Mouse (Mus musculus): Measurements from ENCODE around the gene Clk2. TPM values are rescaled to one million over a fixed set of nuclear protein-coding genes. Genes with fewer than 3 reads are reported as not detected.

Gene Clk2
- polyA plus RNA-seq, 1 experiment = 12.9 TPM

GRCm38 (mm10) chr3:89135958-89136357 lies 28.6 kb upstream of the Clk2 start, which contains the start of gene Pklr:
Pklr (plus strand) TSS chr3:89136142.
- peak within 1 kb of the TSS; percentile 14 for H3K4me3 ChIP-seq (replicated peaks)
- H3K9me3 ChIP-seq = no peaks in the 10 kb centered on the region
- peaks cover 28% of the 10 kb centered on the region for H3K4me1 ChIP-seq

GRCm38 (mm10) chr3:89136365-89136764 lies 28.2 kb upstream of the Clk2 start:
- H3K27me3 ChIP-seq (replicated peaks) = peaks cover 69% of the 10 kb centered on the region
- H3K4me3 ChIP-seq (replicated peaks) = no peak overlapping the region
- H3K9me3 ChIP-seq = no peaks in the 10 kb centered on the region
- H3K36me3 ChIP-seq (replicated peaks; ENCODE audit: low read length) = no peaks in the 10 kb centered on the region
- peaks cover 28% of the 10 kb centered on the region for H3K4me1 ChIP-seq
- TF ChIP-seq GATA1 (IDR thresholded peaks at IDR 0.05; ENCODE audit: borderline replicate concordance, low read length) = no peak
- TF ChIP-seq FLI1 (IDR thresholded peaks at IDR 0.05; ENCODE audit: low read length) = no peak

More at GRCm38 (mm10) chr3:89135958-89136357, 28.6 kb upstream of the Clk2 start, which contains the start of gene Pklr:
- TF ChIP-seq GATA1 (IDR thresholded peaks at IDR 0.05; ENCODE audit: borderline replicate concordance, low read length) = no peak
- TF ChIP-seq FLI1 (IDR thresholded peaks at IDR 0.05; ENCODE audit: low read length) = no peak
- Histone ChIP-seq H3K36me3 (replicated peaks; ENCODE audit: low read length) (no peaks in the 10 kb centered on the region), H3K27me3 (replicated peaks) (peaks cover 65% of the 10 kb centered on the region)

GRCm38 (mm10) chr3:89144821-89145220 lies 19.8 kb upstream of the Clk2 start:
- peaks cover 14% of the 10 kb centered on the region; the same call in 1 of the 2 replicates for H3K4me1 ChIP-seq
- no peaks in the 10 kb centered on the region for H3K9me3 ChIP-seq
- no peaks in the 10 kb centered on the region for H3K36me3 ChIP-seq (replicated peaks; ENCODE audit: low read length)
- TF ChIP-seq GATA1 (IDR thresholded peaks at IDR 0.05; ENCODE audit: borderline replicate concordance, low read length) (no peak), FLI1 (IDR thresholded peaks at IDR 0.05; ENCODE audit: low read length) (no peak)
- H3K4me3 ChIP-seq (replicated peaks) = no peak overlapping the region
- peaks cover 87% of the 10 kb centered on the region for H3K27me3 ChIP-seq (replicated peaks)

- Histone ChIP-seq H3K4me3 (replicated peaks) (no peak overlapping the region), H3K27me3 (replicated peaks) (peaks cover 89% of the 10 kb centered on the region), H3K36me3 (replicated peaks; ENCODE audit: low read length) (no peaks in the 10 kb centered on the region), H3K4me1 (peaks cover 14% of the 10 kb centered on the region; the same call in 1 of the 2 replicates), H3K9me3 (no peaks in the 10 kb centered on the region)
- TF ChIP-seq FLI1 (IDR thresholded peaks at IDR 0.05; ENCODE audit: low read length) = no peak
- TF ChIP-seq GATA1 (IDR thresholded peaks at IDR 0.05; ENCODE audit: borderline replicate concordance, low read length) = no peak
Observed at GRCm38 (mm10) chr3:89145566-89145965, 19.0 kb upstream of the Clk2 start.

- no peak for TF ChIP-seq FLI1 (IDR thresholded peaks at IDR 0.05; ENCODE audit: low read length)
- no peak for TF ChIP-seq GATA1 (IDR thresholded peaks at IDR 0.05; ENCODE audit: borderline replicate concordance, low read length)
- Histone ChIP-seq H3K9me3 (no peaks in the 10 kb centered on the region), H3K36me3 (replicated peaks; ENCODE audit: low read length) (no peaks in the 10 kb centered on the region), H3K4me1 (peaks cover 14% of the 10 kb centered on the region; the same call in 1 of the 2 replicates), H3K27me3 (replicated peaks) (peaks cover 84% of the 10 kb centered on the region), H3K4me3 (replicated peaks) (no peak overlapping the region)
Observed at GRCm38 (mm10) chr3:89147101-89147978, 17.3 kb upstream of the Clk2 start.

GRCm38 (mm10) chr3:89147979-89148311 lies 16.6 kb upstream of the Clk2 start:
- TF ChIP-seq FLI1 (IDR thresholded peaks at IDR 0.05; ENCODE audit: low read length) = no peak
- no peak for TF ChIP-seq GATA1 (IDR thresholded peaks at IDR 0.05; ENCODE audit: borderline replicate concordance, low read length)
- H3K36me3 ChIP-seq (replicated peaks; ENCODE audit: low read length) = no peaks in the 10 kb centered on the region
- H3K9me3 ChIP-seq = no peaks in the 10 kb centered on the region
- H3K4me1 ChIP-seq = peaks cover 19% of the 10 kb centered on the region; the same call in 1 of the 2 replicates
- H3K4me3 ChIP-seq (replicated peaks) = peak overlapping the region; percentile 3
- H3K27me3 ChIP-seq (replicated peaks) = peaks cover 84% of the 10 kb centered on the region

- Histone ChIP-seq H3K27me3 (replicated peaks) (peaks cover 81% of the 10 kb centered on the region), H3K4me1 (peaks cover 19% of the 10 kb centered on the region; the same call in 1 of the 2 replicates), H3K4me3 (replicated peaks) (no peak overlapping the region), H3K9me3 (no peaks in the 10 kb centered on the region), H3K36me3 (replicated peaks; ENCODE audit: low read length) (no peaks in the 10 kb centered on the region)
- TF ChIP-seq GATA1 (IDR thresholded peaks at IDR 0.05; ENCODE audit: borderline replicate concordance, low read length) = no peak
- TF ChIP-seq FLI1 (IDR thresholded peaks at IDR 0.05; ENCODE audit: low read length) = no peak
Observed at GRCm38 (mm10) chr3:89148567-89148966, 16.0 kb upstream of the Clk2 start.

GRCm38 (mm10) chr3:89152084-89152835 lies 12.3 kb upstream of the Clk2 start:
- Histone ChIP-seq H3K27me3 (replicated peaks) (peaks cover 70% of the 10 kb centered on the region), H3K36me3 (replicated peaks; ENCODE audit: low read length) (no peaks in the 10 kb centered on the region), H3K4me1 (peaks cover 16% of the 10 kb centered on the region; the same call in 1 of the 2 replicates), H3K9me3 (no peaks in the 10 kb centered on the region), H3K4me3 (replicated peaks) (no peak overlapping the region)
- TF ChIP-seq GATA1 (IDR thresholded peaks at IDR 0.05; ENCODE audit: borderline replicate concordance, low read length) (no peak), FLI1 (IDR thresholded peaks at IDR 0.05; ENCODE audit: low read length) (no peak)

GRCm38 (mm10) chr3:89156951-89157350 lies 7.6 kb upstream of the Clk2 start:
- Histone ChIP-seq H3K4me3 (replicated peaks) (no peak overlapping the region), H3K27me3 (replicated peaks) (peaks cover 55% of the 10 kb centered on the region), H3K4me1 (peaks cover 31% of the 10 kb centered on the region), H3K9me3 (no peaks in the 10 kb centered on the region), H3K36me3 (replicated peaks; ENCODE audit: low read length) (no peaks in the 10 kb centered on the region)
- no peak for TF ChIP-seq FLI1 (IDR thresholded peaks at IDR 0.05; ENCODE audit: low read length)
- no peak for TF ChIP-seq GATA1 (IDR thresholded peaks at IDR 0.05; ENCODE audit: borderline replicate concordance, low read length)
